Mouse (Mus musculus): ENCODE data around the gene Sp2. TPM values are rescaled to one million over a fixed set of nuclear protein-coding genes. Genes with fewer than 3 reads are reported as not detected.
A peak's percentile ranks its signal among the peaks of the same experiment; 100 is the strongest.

Sp2 gene
- polyA plus RNA-seq, 1 experiment from 2014 or later, result 22.7 TPM

- H3K27me3 ChIP-seq, result no peaks in the 10 kb centered on the region
- peak overlapping the region; percentile 97 for H3K27ac ChIP-seq
- H3K4me1 ChIP-seq, result peaks cover 38% of the 10 kb centered on the region
- H3K36me3 ChIP-seq, result no peaks in the 10 kb centered on the region
- peak overlapping the region; percentile 94 for H3K4me3 ChIP-seq (replicated peaks)
- 46% methylated on average over 3 of the region's 3 CpGs for WGBS
- no peak for ATAC-seq (replicated peaks; ENCODE audit: low FRiP score)
- peak overlapping the region; percentile 95 for H3K9ac ChIP-seq
- peak overlapping the region; percentile 74 for H3K4me2 ChIP-seq
- H3K9me3 ChIP-seq (replicated peaks), result no peaks in the 10 kb centered on the region
These were observed 6.4 kb downstream of the Sp2 start for GRCm38 (mm10) chr11:96976379-96976687.

- peak overlapping the region; percentile 95; the same call in 1 of the 2 replicates for H3K9ac ChIP-seq
- H3K36me3 ChIP-seq, result no peaks in the 10 kb centered on the region
- peak overlapping the region; percentile 74 for H3K4me2 ChIP-seq
- no peaks in the 10 kb centered on the region for H3K9me3 ChIP-seq (replicated peaks)
- H3K4me3 ChIP-seq (replicated peaks), result peak overlapping the region; percentile 94
- peak overlapping the region; percentile 97 for H3K27ac ChIP-seq
- 69% methylated on average over 10 of the region's 10 CpGs for WGBS
- peaks cover 38% of the 10 kb centered on the region for H3K4me1 ChIP-seq
- no peak for ATAC-seq (replicated peaks; ENCODE audit: low FRiP score)
- no peaks in the 10 kb centered on the region for H3K27me3 ChIP-seq
These were observed 7.0 kb downstream of the Sp2 start for GRCm38 (mm10) chr11:96975511-96976378.

- Histone ChIP-seq H3K27me3 (no peaks in the 10 kb centered on the region), H3K9ac (no peak overlapping the region), H3K36me3 (no peaks in the 10 kb centered on the region), H3K4me3 (replicated peaks) (no peak overlapping the region), H3K4me2 (no peak overlapping the region), H3K27ac (0 out of 2 replicates have a peak overlapping the region, but pooled peaks have one; percentile 11), H3K4me1 (peaks cover 43% of the 10 kb centered on the region), H3K9me3 (replicated peaks) (no peaks in the 10 kb centered on the region)
- WGBS, result 82% methylated on average over 5 of the region's 5 CpGs
- ATAC-seq (replicated peaks; ENCODE audit: low FRiP score), result no peak
These were observed 7.9 kb downstream of the Sp2 start for GRCm38 (mm10) chr11:96974813-96975212.

- Histone ChIP-seq H3K9ac (no peak overlapping the region), H3K27ac (0 out of 2 replicates have a peak overlapping the region, but pooled peaks have one; percentile 4), H3K4me3 (replicated peaks) (no peak overlapping the region), H3K27me3 (no peaks in the 10 kb centered on the region), H3K36me3 (no peaks in the 10 kb centered on the region), H3K4me1 (peaks cover 54% of the 10 kb centered on the region), H3K9me3 (replicated peaks) (no peaks in the 10 kb centered on the region), H3K4me2 (no peak overlapping the region)
- ATAC-seq (replicated peaks; ENCODE audit: low FRiP score), result no peak
- WGBS, result 88% methylated on average over 5 of the region's 5 CpGs
These were observed 9.3 kb downstream of the Sp2 start for GRCm38 (mm10) chr11:96973426-96973964.

GRCm38 (mm10) chr11:96972906-96973305 lies 9.9 kb downstream of the Sp2 start:
- H3K9me3 ChIP-seq (replicated peaks), result no peaks in the 10 kb centered on the region
- no peak overlapping the region for H3K4me3 ChIP-seq (replicated peaks)
- ATAC-seq (replicated peaks; ENCODE audit: low FRiP score), result no peak
- H3K4me2 ChIP-seq, result no peak overlapping the region
- no peaks in the 10 kb centered on the region for H3K36me3 ChIP-seq
- peaks cover 57% of the 10 kb centered on the region for H3K4me1 ChIP-seq
- 79% methylated on average over 5 of the region's 5 CpGs for WGBS
- no peak overlapping the region for H3K9ac ChIP-seq
- H3K27me3 ChIP-seq, result no peaks in the 10 kb centered on the region
- H3K27ac ChIP-seq, result 0 out of 2 replicates have a peak overlapping the region, but pooled peaks have one; percentile 4

- 65% methylated on average over 3 of the region's 3 CpGs for WGBS
- Histone ChIP-seq H3K4me2 (no peak overlapping the region), H3K4me3 (replicated peaks) (no peak overlapping the region), H3K27me3 (no peaks in the 10 kb centered on the region), H3K9ac (no peak overlapping the region), H3K27ac (peak overlapping the region; percentile 87), H3K36me3 (no peaks in the 10 kb centered on the region), H3K9me3 (replicated peaks) (no peaks in the 10 kb centered on the region), H3K4me1 (peaks cover 51% of the 10 kb centered on the region)
- ATAC-seq (replicated peaks; ENCODE audit: low FRiP score), result no peak
These were observed 12.4 kb downstream of the Sp2 start for GRCm38 (mm10) chr11:96970341-96970740.

GRCm38 (mm10) chr11:96969746-96970145 lies 13.0 kb downstream of the Sp2 start:
- H3K27ac ChIP-seq, result peak overlapping the region; percentile 87
- H3K4me3 ChIP-seq (replicated peaks), result no peak overlapping the region
- no peaks in the 10 kb centered on the region for H3K27me3 ChIP-seq
- 43% methylated on average over 1 of the region's 1 CpGs for WGBS
- no peaks in the 10 kb centered on the region for H3K36me3 ChIP-seq
- H3K4me1 ChIP-seq, result peaks cover 49% of the 10 kb centered on the region
- no peak overlapping the region for H3K4me2 ChIP-seq
- H3K9me3 ChIP-seq (replicated peaks), result no peaks in the 10 kb centered on the region
- H3K9ac ChIP-seq, result no peak overlapping the region
- ATAC-seq (replicated peaks; ENCODE audit: low FRiP score), result no peak

GRCm38 (mm10) chr11:96969280-96969722 lies 13.5 kb downstream of the Sp2 start:
- Histone ChIP-seq H3K4me3 (replicated peaks) (no peak overlapping the region), H3K9ac (no peak overlapping the region), H3K9me3 (replicated peaks) (no peaks in the 10 kb centered on the region), H3K36me3 (no peaks in the 10 kb centered on the region), H3K27ac (peak overlapping the region; percentile 87), H3K27me3 (no peaks in the 10 kb centered on the region), H3K4me1 (peaks cover 45% of the 10 kb centered on the region), H3K4me2 (no peak overlapping the region)
- no peak for ATAC-seq (replicated peaks; ENCODE audit: low FRiP score)
- WGBS, result 74% methylated on average over 5 of the region's 5 CpGs

GRCm38 (mm10) chr11:96968476-96968875 lies 14.3 kb downstream of the Sp2 start:
- ATAC-seq (replicated peaks; ENCODE audit: low FRiP score), result no peak
- Histone ChIP-seq H3K27me3 (no peaks in the 10 kb centered on the region), H3K4me1 (peaks cover 42% of the 10 kb centered on the region), H3K4me2 (no peak overlapping the region), H3K9ac (no peak overlapping the region), H3K4me3 (replicated peaks) (no peak overlapping the region), H3K36me3 (no peaks in the 10 kb centered on the region), H3K9me3 (replicated peaks) (no peaks in the 10 kb centered on the region), H3K27ac (peak overlapping the region; percentile 87)
- WGBS, result 43% methylated on average over 6 of the region's 6 CpGs

GRCm38 (mm10) chr11:96967544-96968269 lies 15.1 kb downstream of the Sp2 start:
- Histone ChIP-seq H3K9me3 (replicated peaks) (no peaks in the 10 kb centered on the region), H3K36me3 (peaks cover 3% of the 10 kb centered on the region), H3K9ac (no peak overlapping the region), H3K4me2 (peak overlapping the region; percentile 30; the same call in 1 of the 2 replicates), H3K4me3 (replicated peaks) (no peak overlapping the region), H3K4me1 (peaks cover 43% of the 10 kb centered on the region), H3K27ac (peak overlapping the region; percentile 87), H3K27me3 (no peaks in the 10 kb centered on the region)
- no peak for ATAC-seq (replicated peaks; ENCODE audit: low FRiP score)
- WGBS, result 81% methylated on average over 11 of the region's 11 CpGs

GRCm38 (mm10) chr11:96966914-96967543 lies 15.7 kb downstream of the Sp2 start:
- Histone ChIP-seq H3K9ac (no peak overlapping the region), H3K27me3 (no peaks in the 10 kb centered on the region), H3K9me3 (replicated peaks) (no peaks in the 10 kb centered on the region), H3K4me1 (peaks cover 43% of the 10 kb centered on the region), H3K4me3 (replicated peaks) (0 out of 2 replicates have a peak overlapping the region, but pooled peaks have one; percentile 6), H3K36me3 (peaks cover 10% of the 10 kb centered on the region), H3K27ac (peak overlapping the region; percentile 66), H3K4me2 (peak overlapping the region; percentile 30; the same call in 1 of the 2 replicates)
- WGBS, result 80% methylated on average over 13 of the region's 13 CpGs
- ATAC-seq (replicated peaks; ENCODE audit: low FRiP score), result no peak
